Mouse (Mus musculus) kidney, adult 2 months (tissue): ENCODE data around the gene Arhgap6. TPM values are rescaled to one million over a fixed set of nuclear protein-coding genes. Genes with fewer than 3 reads are reported as not detected.
A peak's percentile ranks its signal among the peaks of the same experiment; 100 is the strongest.

Source experiments
- DNase-seq: peaks from one replicate; pipeline ENCODE4 v3.0.0; 2021
- H3K27ac ChIP-seq: fragments of 200-500 bp; 2 replicates; pipeline ENCODE4 v1.5.1; 2012; ENCODE audit warnings: low read depth, low read length, control low read depth, inconsistent platforms; ENCODE audit not compliant: insufficient read depth
- H3K27me3 ChIP-seq: fragments of 200-500 bp; replicated peaks from 2 replicates; pipeline ENCODE4 v1.6.1; 2012; ENCODE audit warnings: mild to moderate bottlenecking, moderate library complexity, low read length, inconsistent platforms; ENCODE audit not compliant: control insufficient read depth, insufficient read depth
- H3K36me3 ChIP-seq: fragments of 200-500 bp; 2 replicates; pipeline ENCODE4 v1.6.1; 2012; ENCODE audit warnings: mild to moderate bottlenecking, moderate library complexity, low read length, inconsistent platforms; ENCODE audit not compliant: control insufficient read depth, insufficient read depth
- H3K4me1 ChIP-seq: fragments of 200-500 bp; 2 replicates; pipeline ENCODE4 v1.6.1; 2011; ENCODE audit warnings: low read length; ENCODE audit not compliant: control insufficient read depth, insufficient read depth
- H3K4me3 ChIP-seq: fragments of 200-500 bp; 2 replicates; pipeline ENCODE4 v1.5.1; 2011; ENCODE audit warnings: mild to moderate bottlenecking, low read depth, low read length, control low read depth; ENCODE audit not compliant: insufficient read depth
- CTCF ChIP-seq: fragments of 200-500 bp; conservative IDR thresholded peaks from 2 replicates; pipeline ENCODE4 v1.5.1; 2011; ENCODE audit warnings: low read depth, mild to moderate bottlenecking, control low read depth, low read length, moderate library complexity, mixed read lengths; ENCODE audit not compliant: insufficient read depth, insufficient read length
- POLR2A ChIP-seq: fragments of 200-500 bp; IDR thresholded peaks from one replicate; pipeline ENCODE4 v1.6.1; 2011; ENCODE audit warnings: low read depth, low read length, control low read depth
- WGBS: fragments of 180-500 bp; shearing (Covaris S2); methylation state at CpG from one replicate; pipeline ENCODE4 v1.1.7; 2018; 5-methylcytosine and 5-hydroxymethylcytosine counted together
- polyA plus RNA-seq: library from polyadenylated mRNA; depleted of rRNA; stranded (reverse); fragments of >200 nt; gene quantifications from 2 replicates; pipeline ENCODE4 v1.2.3, GENCODE M21; 2012

Arhgap6 gene
- polyA plus RNA-seq, 1 experiment: 3.9 TPM

- no peak for TF ChIP-seq POLR2A
- TF ChIP-seq CTCF: 0 out of 2 replicates have a peak, but pooled peaks have one; percentile 15
- Histone ChIP-seq H3K27ac (no peak overlapping the region), H3K36me3 (no peaks in the 10 kb centered on the region), H3K4me3 (no peak overlapping the region), H3K4me1 (no peaks in the 10 kb centered on the region), H3K27me3 (no peaks in the 10 kb centered on the region)
- DNase-seq: peak; percentile 4
- WGBS: 67% methylated on average over 2 of the region's 2 CpGs
Observed at GRCm38 (mm10) chrX:168920942-168921341, 126.0 kb downstream of the Arhgap6 start.

GRCm38 (mm10) chrX:168932420-168932819, 137.5 kb downstream of the Arhgap6 start:
- Histone ChIP-seq H3K27me3 (no peaks in the 10 kb centered on the region), H3K4me1 (no peaks in the 10 kb centered on the region), H3K4me3 (no peak overlapping the region), H3K36me3 (no peaks in the 10 kb centered on the region), H3K27ac (no peak overlapping the region)
- TF ChIP-seq POLR2A (no peak), CTCF (no peak)
- 85% methylated on average over 1 of the region's 1 CpGs for WGBS
- DNase-seq: no peak

- Histone ChIP-seq H3K36me3 (no peaks in the 10 kb centered on the region), H3K4me3 (no peak overlapping the region), H3K27ac (no peak overlapping the region), H3K4me1 (no peaks in the 10 kb centered on the region), H3K27me3 (no peaks in the 10 kb centered on the region)
- 3% methylated on average over 3 of the region's 3 CpGs for WGBS
- DNase-seq: peak; percentile 19
- TF ChIP-seq CTCF (0 out of 2 replicates have a peak, but pooled peaks have one; percentile 12), POLR2A (no peak)
Observed at GRCm38 (mm10) chrX:168935447-168935846, 140.5 kb downstream of the Arhgap6 start.

- H3K27me3 ChIP-seq: no peaks in the 10 kb centered on the region
- H3K4me3 ChIP-seq: no peak overlapping the region
- H3K4me1 ChIP-seq: no peaks in the 10 kb centered on the region
- no peaks in the 10 kb centered on the region for H3K36me3 ChIP-seq
- TF ChIP-seq POLR2A (no peak), CTCF (peak; percentile 27; the same call in 1 of the 2 replicates)
- DNase-seq: peak; percentile 36
- H3K27ac ChIP-seq: no peak overlapping the region
- WGBS: 18% methylated on average over 4 of the region's 4 CpGs
Observed at GRCm38 (mm10) chrX:168937941-168938340, 143.0 kb downstream of the Arhgap6 start.

GRCm38 (mm10) chrX:168941684-168942083, 146.8 kb downstream of the Arhgap6 start:
- no peak overlapping the region for H3K4me3 ChIP-seq
- no peak overlapping the region for H3K27ac ChIP-seq
- no peaks in the 10 kb centered on the region for H3K36me3 ChIP-seq
- H3K27me3 ChIP-seq: no peaks in the 10 kb centered on the region
- no peaks in the 10 kb centered on the region for H3K4me1 ChIP-seq
- no peak for TF ChIP-seq CTCF
- no peak for TF ChIP-seq POLR2A
- 65% methylated on average over 5 of the region's 5 CpGs for WGBS
- no peak for DNase-seq

GRCm38 (mm10) chrX:168943217-168943616, 148.3 kb downstream of the Arhgap6 start:
- no peak overlapping the region for H3K4me3 ChIP-seq
- no peak for DNase-seq
- TF ChIP-seq POLR2A (no peak), CTCF (no peak)
- H3K4me1 ChIP-seq: no peaks in the 10 kb centered on the region
- 88% methylated on average over 4 of the region's 4 CpGs for WGBS
- H3K27ac ChIP-seq: no peak overlapping the region
- no peaks in the 10 kb centered on the region for H3K27me3 ChIP-seq
- no peaks in the 10 kb centered on the region for H3K36me3 ChIP-seq

GRCm38 (mm10) chrX:168975444-168975843, 180.5 kb downstream of the Arhgap6 start:
- WGBS: 68% methylated on average over 1 of the region's 1 CpGs
- Histone ChIP-seq H3K36me3 (no peaks in the 10 kb centered on the region), H3K4me3 (no peak overlapping the region), H3K27me3 (no peaks in the 10 kb centered on the region), H3K4me1 (no peaks in the 10 kb centered on the region), H3K27ac (no peak overlapping the region)
- DNase-seq: no peak
- TF ChIP-seq CTCF: no peak
- TF ChIP-seq POLR2A: no peak

- 61% methylated on average over 3 of the region's 3 CpGs for WGBS
- Histone ChIP-seq H3K27me3 (no peaks in the 10 kb centered on the region), H3K36me3 (no peaks in the 10 kb centered on the region), H3K4me1 (no peaks in the 10 kb centered on the region), H3K4me3 (no peak overlapping the region), H3K27ac (no peak overlapping the region)
- TF ChIP-seq POLR2A (no peak), CTCF (no peak)
- DNase-seq: peak; percentile 1
Observed at GRCm38 (mm10) chrX:168977776-168978175, 182.9 kb downstream of the Arhgap6 start.
